Mouse (Mus musculus) layer of hippocampus, postnatal 14 days (tissue): ENCODE measurements around the gene Rfc2. TPM values are rescaled to one million over a fixed set of nuclear protein-coding genes. Genes with fewer than 3 reads are reported as not detected.
"Not testable (repeated sequence)": the region's sequence is repeated elsewhere in the genome, so short reads cannot be mapped to it uniquely, and the experiment has no call there.

Source experiments
- DNase-seq, 2 experiments: peaks; one replicate each; pipeline ENCODE4 v3.0.0; 2021 to 2022; ENCODE audit warnings: low spot score in 2 of 2, mixed read lengths in 1 of 2
- microRNA-seq, 2 experiments: library from miRNA; unstranded; fragments of <30 nt; microRNA quantifications; one replicate each; pipeline ENCODE4 v1.2.0; 2021
- total RNA-seq, 2 experiments: library from RNA; stranded (reverse); gene quantifications; 2 replicates each; pipeline ENCODE4 v1.2.3; 2021

Gene Rfc2
- total RNA-seq, 2 experiments from 2014 or later = 54.9 to 57.7 TPM

GRCm38 (mm10) chr5:134644643-134645118 is 63.5 kb downstream of the Rfc2 start:
- DNase-seq = no peak

- DNase-seq = no peak
Measured at GRCm38 (mm10) chr5:134646461-134646860, 65.3 kb downstream of the Rfc2 start.

GRCm38 (mm10) chr5:134647394-134647793 is 66.2 kb downstream of the Rfc2 start:
- DNase-seq = no peak

GRCm38 (mm10) chr5:134648976-134649375 is 67.8 kb downstream of the Rfc2 start:
- DNase-seq = not testable (repeated sequence)

GRCm38 (mm10) chr5:134650926-134651325 is 69.8 kb downstream of the Rfc2 start:
- DNase-seq = peak in 1 of 2 experiments; percentile 46

Small RNA genes within 50 kb of the gene (microRNA-seq; reads per million reads assigned to microRNA genes)
- gene Mir7228 = 0 reads per million in 2 experiments

Other genes starting within 250 kb of the Rfc2 start
- 10 to 100 TPM; 28.0 to 35.0 TPM for gene Gtf2ird1, start 124.7 kb upstream of the Rfc2 start, total RNA-seq
- gene Clip2, start 28.9 kb upstream of the Rfc2 start, total RNA-seq = 100 to 1,000 TPM; 102 to 103 TPM
- 1 to 10 TPM; 6.3 to 7.2 TPM for gene Syna, start 21.2 kb upstream of the Rfc2 start, total RNA-seq
- gene Lat2, start 33.7 kb downstream of the Rfc2 start, total RNA-seq = 1 to 10 TPM; 1.4 to 2.8 TPM
- 100 to 1,000 TPM; 286 to 291 TPM for gene Eif4h, start 58.1 kb downstream of the Rfc2 start, total RNA-seq
- 10 to 100 TPM; 50.9 to 54.6 TPM for gene Limk1, start 107.2 kb downstream of the Rfc2 start, total RNA-seq
- gene Eln, start 166.0 kb downstream of the Rfc2 start, total RNA-seq = 100 to 1,000 TPM in 1 of 2 experiments, 10 to 100 TPM in 1; 49.4 to 112 TPM